Mouse (Mus musculus): ENCODE measurements at regions not wholly inside any gene's neighbourhood (a gene's known extent, or its start where the extent isn't known, plus 50 kb on each side); places are given as distances from the start of the nearest gene placed in this dataset.

GRCm38 (mm10) chr14:45796665-45797319, 138.8 kb upstream of the Ddhd1 start:
- Histone ChIP-seq H3K9ac (ENCODE audit: low read depth, low read length) (no peak overlapping the region), H3K4me2 (replicated peaks; ENCODE audit: low read depth) (no peak overlapping the region), H3K4me1 (replicated peaks; ENCODE audit: control insufficient read depth, insufficient read depth, low read length) (no peaks in the 10 kb centered on the region), H3K36me3 (ENCODE audit: control insufficient read depth, insufficient read depth) (no peaks in the 10 kb centered on the region), H3K4me3 (ENCODE audit: low read depth, low read length) (no peak overlapping the region), H3K27ac (ENCODE audit: low read depth, low read length) (no peak overlapping the region), H3K9me3 (ENCODE audit: control insufficient read depth) (no peaks in the 10 kb centered on the region; the same call in 1 of the 2 replicates), H3K27me3 (replicated peaks; ENCODE audit: control insufficient read depth, insufficient read depth, low read length) (no peaks in the 10 kb centered on the region)
- WGBS: 66% methylated on average over 10 of the region's 10 CpGs
- no peak for TF ChIP-seq CTCF (IDR thresholded peaks at IDR 0.05; ENCODE audit: low read depth)
- ATAC-seq: no peak

- Histone ChIP-seq H3K36me3 (ENCODE audit: control insufficient read depth, insufficient read depth) (no peaks in the 10 kb centered on the region), H3K9ac (ENCODE audit: low read depth, low read length) (no peak overlapping the region), H3K4me2 (replicated peaks; ENCODE audit: low read depth) (no peak overlapping the region), H3K27me3 (replicated peaks; ENCODE audit: control insufficient read depth, insufficient read depth, low read length) (no peaks in the 10 kb centered on the region), H3K4me3 (ENCODE audit: low read depth, low read length) (no peak overlapping the region), H3K27ac (ENCODE audit: low read depth, low read length) (no peak overlapping the region), H3K4me1 (replicated peaks; ENCODE audit: control insufficient read depth, insufficient read depth, low read length) (no peaks in the 10 kb centered on the region), H3K9me3 (ENCODE audit: control insufficient read depth) (no peaks in the 10 kb centered on the region; the same call in 1 of the 2 replicates)
- ATAC-seq: no peak
- TF ChIP-seq CTCF (IDR thresholded peaks at IDR 0.05; ENCODE audit: low read depth): no peak
- WGBS: 86% methylated on average over 4 of the region's 4 CpGs
Measured at GRCm38 (mm10) chr14:45797320-45797696, 139.4 kb upstream of the Ddhd1 start.

GRCm38 (mm10) chr14:45799286-45799685, 141.3 kb upstream of the Ddhd1 start:
- H3K4me2 ChIP-seq (replicated peaks; ENCODE audit: low read depth): no peak overlapping the region
- H3K27ac ChIP-seq (ENCODE audit: low read depth, low read length): no peak overlapping the region
- ATAC-seq: no peak
- no peaks in the 10 kb centered on the region; the same call in 1 of the 2 replicates for H3K9me3 ChIP-seq (ENCODE audit: control insufficient read depth)
- H3K9ac ChIP-seq (ENCODE audit: low read depth, low read length): no peak overlapping the region
- 69% methylated on average over 2 of the region's 2 CpGs for WGBS
- TF ChIP-seq CTCF (IDR thresholded peaks at IDR 0.05; ENCODE audit: low read depth): no peak
- H3K36me3 ChIP-seq (ENCODE audit: control insufficient read depth, insufficient read depth): no peaks in the 10 kb centered on the region
- H3K4me3 ChIP-seq (ENCODE audit: low read depth, low read length): no peak overlapping the region
- H3K4me1 ChIP-seq (replicated peaks; ENCODE audit: control insufficient read depth, insufficient read depth, low read length): no peaks in the 10 kb centered on the region
- H3K27me3 ChIP-seq (replicated peaks; ENCODE audit: control insufficient read depth, insufficient read depth, low read length): no peaks in the 10 kb centered on the region

GRCm38 (mm10) chr14:45805950-45806349, 148.0 kb upstream of the Ddhd1 start:
- no peak for TF ChIP-seq CTCF (IDR thresholded peaks at IDR 0.05; ENCODE audit: low read depth)
- Histone ChIP-seq H3K4me2 (replicated peaks; ENCODE audit: low read depth) (no peak overlapping the region), H3K4me1 (replicated peaks; ENCODE audit: control insufficient read depth, insufficient read depth, low read length) (no peaks in the 10 kb centered on the region), H3K36me3 (ENCODE audit: control insufficient read depth, insufficient read depth) (no peaks in the 10 kb centered on the region), H3K4me3 (ENCODE audit: low read depth, low read length) (no peak overlapping the region), H3K27ac (ENCODE audit: low read depth, low read length) (no peak overlapping the region), H3K9ac (ENCODE audit: low read depth, low read length) (no peak overlapping the region), H3K9me3 (ENCODE audit: control insufficient read depth) (no peaks in the 10 kb centered on the region), H3K27me3 (replicated peaks; ENCODE audit: control insufficient read depth, insufficient read depth, low read length) (no peaks in the 10 kb centered on the region)
- 92% methylated on average over 3 of the region's 3 CpGs for WGBS
- ATAC-seq: no peak

GRCm38 (mm10) chr14:45806726-45807280, 148.9 kb upstream of the Ddhd1 start:
- H3K9ac ChIP-seq (ENCODE audit: low read depth, low read length): no peak overlapping the region
- no peak overlapping the region for H3K4me3 ChIP-seq (ENCODE audit: low read depth, low read length)
- no peak for TF ChIP-seq CTCF (IDR thresholded peaks at IDR 0.05; ENCODE audit: low read depth)
- no peaks in the 10 kb centered on the region for H3K36me3 ChIP-seq (ENCODE audit: control insufficient read depth, insufficient read depth)
- no peaks in the 10 kb centered on the region for H3K9me3 ChIP-seq (ENCODE audit: control insufficient read depth)
- no peaks in the 10 kb centered on the region for H3K27me3 ChIP-seq (replicated peaks; ENCODE audit: control insufficient read depth, insufficient read depth, low read length)
- 62% methylated on average over 7 of the region's 7 CpGs for WGBS
- H3K4me1 ChIP-seq (replicated peaks; ENCODE audit: control insufficient read depth, insufficient read depth, low read length): no peaks in the 10 kb centered on the region
- no peak overlapping the region for H3K27ac ChIP-seq (ENCODE audit: low read depth, low read length)
- no peak for ATAC-seq
- no peak overlapping the region for H3K4me2 ChIP-seq (replicated peaks; ENCODE audit: low read depth)

- no peak for ATAC-seq
- 82% methylated on average over 7 of the region's 7 CpGs for WGBS
Measured at GRCm38 (mm10) chr14:45807767-45808166, 149.8 kb upstream of the Ddhd1 start.

More at GRCm38 (mm10) chr14:45807767-45808166, 149.8 kb upstream of the Ddhd1 start:
- no peak for TF ChIP-seq CTCF (IDR thresholded peaks at IDR 0.05; ENCODE audit: low read depth)
- H3K9me3 ChIP-seq (ENCODE audit: control insufficient read depth): no peaks in the 10 kb centered on the region
- no peaks in the 10 kb centered on the region for H3K27me3 ChIP-seq (replicated peaks; ENCODE audit: control insufficient read depth, insufficient read depth, low read length)
- H3K4me3 ChIP-seq (ENCODE audit: low read depth, low read length): no peak overlapping the region
- H3K4me1 ChIP-seq (replicated peaks; ENCODE audit: control insufficient read depth, insufficient read depth, low read length): no peaks in the 10 kb centered on the region
- H3K36me3 ChIP-seq (ENCODE audit: control insufficient read depth, insufficient read depth): no peaks in the 10 kb centered on the region
- no peak overlapping the region for H3K9ac ChIP-seq (ENCODE audit: low read depth, low read length)
- H3K27ac ChIP-seq (ENCODE audit: low read depth, low read length): no peak overlapping the region
- no peak overlapping the region for H3K4me2 ChIP-seq (replicated peaks; ENCODE audit: low read depth)

All from intestine, postnatal 0 days (tissue).